Mouse (Mus musculus) gastrocnemius, postnatal 25 days (tissue): ENCODE data around the gene Hyal3. TPM values are rescaled to one million over a fixed set of nuclear protein-coding genes. Genes with fewer than 3 reads are reported as not detected.
A peak's percentile ranks its signal among the peaks of the same experiment; 100 is the strongest.

ENCODE experiments used
- DNase-seq: peaks from one replicate; pipeline ENCODE4 v3.0.0; 2022
- total RNA-seq, 2 experiments: library from RNA; stranded (reverse); gene quantifications; 1 replicate in 1 of 2; 2 replicates in 1 of 2; pipeline ENCODE4 v1.2.3; 2021

Gene Hyal3
- total RNA-seq, 2 experiments from 2014 or later, result 0.38 to 0.72 TPM

DNA sequence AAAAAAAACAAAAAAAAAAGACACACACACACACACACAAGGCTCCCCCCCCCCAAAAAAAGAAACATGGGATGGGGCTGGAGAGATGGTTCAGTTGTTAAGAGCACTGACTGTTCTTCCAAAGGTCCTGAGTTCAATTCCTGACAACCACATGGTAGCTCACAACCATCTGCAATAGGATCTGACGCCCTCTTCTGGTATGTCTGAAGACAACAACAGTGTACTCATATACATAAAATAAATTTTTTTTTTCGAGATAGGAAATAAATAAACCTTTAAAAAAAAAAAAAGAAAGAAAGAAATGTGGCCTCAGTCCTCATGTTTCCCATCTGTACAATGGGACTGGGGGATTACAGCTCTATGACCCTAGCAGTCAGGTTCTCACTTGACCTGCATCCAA lies 36.8 kb downstream of the Hyal3 start:
- no peak for DNase-seq

DNA sequence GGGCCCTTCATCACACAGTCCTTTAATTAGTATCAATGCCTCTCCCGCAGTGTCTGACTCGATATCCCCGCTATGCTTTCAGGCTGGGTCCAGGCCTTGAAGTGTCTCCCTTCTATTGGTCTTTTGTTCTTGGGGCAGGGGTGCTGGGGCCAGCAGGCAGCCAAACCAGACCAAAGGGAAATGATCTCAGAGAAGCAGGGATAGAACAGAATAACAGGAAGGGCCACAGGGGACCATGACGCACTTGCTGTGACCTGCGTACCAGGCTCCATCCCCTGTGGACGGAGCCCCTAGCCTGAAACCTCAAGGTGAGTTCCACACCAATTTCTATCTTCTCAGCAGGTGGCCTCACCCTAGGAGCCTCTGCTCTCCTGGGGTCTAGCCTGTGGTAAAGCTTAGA lies 37.5 kb downstream of the Hyal3 start:
- no peak for DNase-seq

DNA sequence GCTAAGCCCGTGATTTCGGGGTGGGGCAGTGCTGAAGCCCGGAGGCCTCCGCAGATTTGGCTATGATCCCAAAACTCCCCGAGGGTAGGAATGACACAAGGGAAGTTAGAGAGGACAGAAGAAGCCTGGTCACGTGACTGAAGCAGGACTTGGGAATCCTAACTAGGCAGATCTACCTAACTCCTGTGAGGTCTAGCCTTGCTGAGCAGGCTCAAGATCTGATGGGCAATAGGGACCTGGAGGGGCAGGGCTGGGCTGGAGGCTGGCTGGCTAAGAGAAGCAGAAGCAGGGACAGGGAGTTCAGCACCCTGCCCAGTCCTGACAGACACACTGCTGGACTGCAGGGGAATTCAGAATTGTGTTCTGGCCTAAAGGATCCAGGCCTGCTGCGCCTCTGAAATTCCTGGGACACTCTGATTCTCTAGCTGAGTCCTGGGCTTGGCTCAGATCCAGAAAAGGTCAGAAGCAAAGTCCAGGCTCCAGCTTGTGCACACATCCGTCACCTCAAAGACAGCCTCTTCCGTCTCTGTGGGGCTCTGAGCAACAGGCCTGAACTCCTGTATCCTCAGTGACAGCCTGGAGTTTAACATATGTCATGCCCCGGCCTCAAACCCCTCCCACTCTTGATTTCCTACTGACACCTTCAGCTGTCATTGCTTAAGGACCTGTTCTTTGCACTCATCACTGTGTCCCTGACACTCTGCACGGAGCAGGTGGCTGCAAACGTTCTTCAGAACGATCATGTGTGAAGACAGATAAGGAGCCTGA lies 38.3 kb downstream of the Hyal3 start:
- no peak for DNase-seq

DNA sequence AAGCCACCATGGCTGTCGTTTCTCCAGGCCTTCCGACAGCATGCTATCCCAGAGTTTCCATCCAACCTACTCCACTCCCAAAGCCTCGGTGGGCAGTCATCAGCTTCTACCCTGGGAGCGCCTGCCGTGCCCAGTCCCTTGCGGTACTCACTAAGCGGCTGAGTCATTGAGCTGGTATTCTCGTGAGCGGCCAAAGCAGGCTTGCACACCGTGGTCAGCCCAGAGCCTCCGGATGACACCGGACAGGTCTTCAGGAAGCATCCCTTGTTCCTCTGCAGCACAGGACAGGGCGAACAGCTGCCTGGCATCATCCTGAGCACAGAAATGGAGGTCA lies 38.9 kb downstream of the Hyal3 start:
- DNase-seq, result no peak

DNA sequence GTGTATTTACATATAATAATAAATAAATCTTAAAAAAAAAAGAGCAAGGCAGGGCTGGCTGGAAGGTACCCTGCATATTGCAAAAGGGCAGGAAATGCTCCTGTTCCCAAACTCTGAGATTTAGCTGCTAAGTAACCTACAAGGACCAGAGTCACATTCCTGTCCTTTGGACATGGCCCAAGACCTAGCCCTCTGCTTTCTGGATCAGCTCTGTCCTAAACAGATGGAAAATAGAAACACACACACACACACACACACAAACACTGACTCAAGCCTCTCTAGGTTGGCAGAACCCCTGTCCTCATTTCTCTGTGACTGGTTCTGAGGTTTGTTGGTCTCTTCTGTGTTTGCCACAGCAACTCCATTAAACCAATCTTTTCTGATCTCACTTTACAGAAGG lies 40.3 kb downstream of the Hyal3 start:
- DNase-seq, result no peak

DNA sequence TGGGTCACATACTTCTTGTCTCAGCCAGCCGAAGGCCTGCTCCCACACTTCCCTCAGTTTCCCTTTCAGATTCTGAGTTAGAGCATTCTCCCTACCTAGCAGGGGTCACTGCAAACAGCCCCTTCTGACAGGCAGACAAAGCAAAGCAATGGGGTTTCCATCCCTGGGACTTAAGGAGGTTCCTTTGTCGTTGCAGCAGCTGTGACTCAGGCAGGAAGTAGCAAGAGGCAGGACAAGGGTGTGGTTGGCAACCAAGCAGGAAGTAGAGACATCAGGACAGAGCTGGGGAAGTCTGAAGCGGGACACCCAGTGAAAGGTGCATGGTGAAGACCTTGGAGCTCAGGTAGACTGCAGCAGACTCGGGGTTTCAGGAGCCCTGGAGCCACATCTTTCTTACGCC lies 43.9 kb downstream of the Hyal3 start:
- DNase-seq, result peak; percentile 41

DNA sequence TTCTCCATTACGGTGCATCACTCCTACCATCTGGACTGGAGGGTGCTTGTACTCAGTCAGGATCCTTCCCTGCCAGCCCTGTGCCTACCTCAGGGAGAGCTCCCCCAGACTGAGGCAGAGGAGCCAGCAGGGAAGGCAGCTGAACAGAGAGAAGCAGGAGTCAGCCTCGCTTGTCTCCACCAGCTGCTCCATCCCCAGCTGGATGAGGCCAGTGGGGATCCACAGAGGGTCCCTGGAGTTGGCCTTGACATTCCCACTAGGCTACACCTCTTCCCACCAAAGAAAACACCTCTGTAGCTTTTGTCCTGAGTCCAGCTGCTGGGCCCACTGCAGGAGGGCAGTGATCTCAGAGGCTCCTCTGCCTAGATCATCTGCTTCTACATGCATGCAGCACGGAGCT lies 44.3 kb downstream of the Hyal3 start:
- no peak for DNase-seq

DNA sequence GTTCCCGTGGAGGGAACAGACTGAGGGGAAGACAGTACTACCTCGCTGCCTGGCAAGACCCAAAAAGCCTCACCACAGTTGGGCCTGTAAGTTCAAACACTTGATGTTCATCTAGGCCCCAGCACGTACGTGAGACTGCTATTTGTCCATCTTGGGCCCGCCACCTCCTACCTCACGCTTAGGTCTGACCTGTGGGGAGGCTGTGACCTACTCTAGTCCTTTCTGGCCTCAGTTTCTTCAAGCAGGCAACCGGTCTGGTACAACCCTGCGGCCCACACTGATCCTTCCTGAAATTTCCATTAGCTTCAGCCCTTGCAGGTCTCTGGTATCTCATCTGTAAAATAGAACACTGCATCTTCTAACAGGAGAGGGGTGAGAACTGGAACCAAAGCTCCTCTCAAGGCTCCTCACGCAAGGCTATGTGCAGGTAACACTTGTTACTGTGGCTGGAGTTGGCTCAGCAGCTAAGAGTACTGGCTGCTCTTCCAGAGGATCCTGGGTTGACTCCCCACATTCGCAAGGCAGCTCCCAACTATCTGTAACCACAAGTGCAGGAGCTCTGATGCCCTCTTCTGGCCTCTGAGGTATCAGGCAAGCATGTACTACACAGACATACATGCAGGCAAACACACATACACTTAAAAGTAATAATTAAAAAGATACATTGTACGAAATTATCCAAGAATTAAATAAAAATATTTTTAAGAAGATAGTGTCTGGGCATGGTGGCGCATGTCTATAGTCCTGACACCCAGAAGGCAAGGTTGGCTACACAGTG lies 44.9 kb downstream of the Hyal3 start:
- DNase-seq, result no peak

DNA sequence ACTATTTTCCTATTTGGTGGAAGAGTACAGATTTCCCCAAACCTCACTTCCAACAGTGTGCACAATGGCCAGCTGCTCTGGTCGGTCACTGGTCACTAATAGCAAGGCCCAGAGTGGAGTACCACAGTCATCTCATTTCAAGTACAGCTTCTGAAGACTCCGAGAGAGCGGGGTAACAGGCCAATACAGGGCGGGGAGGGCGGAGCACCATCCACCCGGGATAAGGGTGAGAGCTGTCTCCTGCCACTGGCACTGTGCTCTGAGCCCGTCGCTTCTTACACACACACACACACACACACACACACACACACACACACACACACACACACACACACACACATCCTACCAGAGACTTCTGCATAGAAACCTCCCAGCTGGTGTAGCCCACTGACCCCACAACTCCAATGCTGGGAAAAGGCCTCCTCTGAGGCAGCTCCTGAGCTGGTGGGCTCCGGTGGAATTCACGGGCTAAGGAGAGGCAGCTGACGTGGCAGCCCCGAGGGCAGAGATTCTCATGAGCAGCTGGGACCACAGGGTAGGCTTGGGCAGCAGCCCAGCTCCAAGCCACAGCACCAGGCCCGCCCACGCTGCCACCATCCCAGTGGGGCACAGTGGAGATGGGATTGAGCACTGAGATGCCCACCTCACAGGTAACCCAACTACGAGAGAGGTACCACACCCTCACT lies 45.7 kb downstream of the Hyal3 start:
- peak; percentile 10 for DNase-seq

DNA sequence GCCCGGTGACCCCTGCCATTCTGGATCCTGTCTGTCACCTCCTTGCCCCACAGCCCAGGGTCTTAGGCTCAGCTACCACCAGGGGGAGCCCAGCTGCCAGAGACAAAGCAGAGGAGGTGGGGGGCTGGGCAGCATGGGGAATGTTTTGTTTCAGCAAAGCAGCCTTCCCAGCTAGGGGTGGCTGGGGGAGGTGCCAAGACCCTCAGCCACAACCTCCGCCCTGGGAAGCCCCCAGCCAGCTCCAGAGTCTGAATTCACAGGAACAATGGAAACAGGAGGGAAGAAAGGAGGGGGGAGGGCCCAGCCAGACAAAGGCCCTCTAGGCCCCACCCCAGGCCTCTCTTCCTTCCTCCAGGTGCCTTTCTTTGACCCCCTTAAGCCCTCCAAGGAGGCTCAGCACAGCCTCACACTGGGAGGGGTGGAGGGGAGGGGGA lies 46.2 kb downstream of the Hyal3 start:
- peak; percentile 71 for DNase-seq

DNA sequence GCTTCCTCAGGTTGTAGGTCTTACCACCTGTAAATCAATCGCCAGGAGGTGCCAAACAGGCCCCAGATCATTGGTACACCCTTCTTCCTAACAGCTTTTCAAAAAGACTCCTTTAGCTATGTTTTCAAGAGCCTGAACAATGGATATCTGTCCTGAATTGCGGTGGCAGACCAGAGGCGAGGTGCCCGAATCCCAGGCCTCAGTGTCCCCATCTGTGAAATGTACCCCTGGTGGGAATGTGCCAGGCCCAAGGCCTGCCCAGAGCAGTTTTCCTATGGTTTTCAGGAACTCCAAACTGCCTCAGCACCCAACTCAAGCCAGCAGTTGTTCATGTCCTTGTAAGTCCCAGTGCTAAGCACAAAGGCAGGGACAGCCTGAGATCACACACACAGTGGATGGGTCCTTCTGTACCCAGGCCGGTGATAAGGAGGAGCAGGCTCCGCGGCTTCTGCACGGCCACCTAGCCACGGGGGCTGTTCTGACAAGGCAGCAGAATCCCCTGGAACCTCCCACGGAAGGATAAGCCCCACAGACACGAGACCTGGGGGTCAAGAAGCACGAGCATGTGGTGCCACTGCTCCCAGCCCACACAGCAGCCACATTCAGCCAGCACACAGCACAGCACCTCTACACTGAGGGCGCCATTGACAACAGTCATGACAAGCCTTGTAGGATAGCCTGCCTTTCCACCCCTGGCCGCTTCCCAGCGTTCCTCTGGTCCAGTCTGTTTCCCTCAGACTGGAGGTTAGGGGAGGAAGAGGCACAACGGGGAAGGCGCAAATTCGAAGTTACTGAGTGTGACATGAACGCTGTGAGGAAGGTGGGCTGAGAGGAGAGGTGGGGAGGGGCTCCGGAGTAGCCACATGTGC lies 47.0 kb downstream of the Hyal3 start:
- DNase-seq, result no peak

DNA sequence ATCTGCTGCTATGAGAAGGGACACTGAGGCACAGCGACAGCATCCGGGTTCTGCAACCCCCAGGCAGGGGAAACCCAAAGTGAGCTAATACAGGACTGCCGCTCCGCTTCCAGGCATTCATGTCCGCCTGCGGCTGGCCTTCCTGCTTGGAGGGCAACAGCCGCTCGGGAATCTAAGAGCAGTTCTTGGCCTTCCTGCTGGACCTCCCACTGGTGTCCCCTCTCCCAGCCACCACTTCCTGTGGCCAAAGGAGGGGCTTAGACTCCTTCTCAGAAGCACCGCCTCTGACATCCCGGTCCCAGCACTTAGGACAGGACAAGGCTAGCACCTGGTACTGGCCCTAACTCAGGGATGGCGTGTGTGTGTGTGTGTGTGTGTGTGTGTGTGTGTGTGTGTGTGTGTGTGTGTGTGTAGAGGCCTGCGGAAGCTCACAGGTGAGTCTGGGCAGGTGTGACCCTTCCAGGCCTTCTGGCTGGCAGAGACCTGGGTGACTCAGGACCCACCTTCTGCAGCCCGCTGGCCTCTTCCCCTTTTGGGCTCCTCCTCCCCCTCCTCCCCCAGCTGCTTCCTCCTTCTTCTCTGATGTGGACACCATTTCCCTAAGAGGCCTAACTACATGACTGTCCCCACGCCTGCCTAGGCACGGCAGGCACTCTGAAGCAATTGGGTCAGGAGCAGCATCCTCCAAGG lies 48.2 kb downstream of the Hyal3 start:
- peak; percentile 67 for DNase-seq

DNA sequence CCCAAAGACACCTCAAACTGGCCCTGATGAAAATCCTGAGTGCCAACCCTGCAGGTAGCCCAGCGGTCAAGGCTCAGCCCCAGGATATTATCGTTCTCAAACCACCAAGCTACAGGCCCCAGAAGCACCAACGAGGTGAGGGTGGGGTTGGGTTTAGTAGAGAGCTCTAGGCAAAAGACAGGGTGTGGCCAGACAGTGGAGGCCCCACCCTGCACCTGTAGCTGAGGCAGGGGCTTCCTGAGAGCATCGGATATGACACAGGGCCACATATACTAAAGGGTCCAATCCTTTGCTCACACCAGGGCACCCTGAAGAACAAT lies 48.8 kb downstream of the Hyal3 start:
- DNase-seq, result no peak

DNA sequence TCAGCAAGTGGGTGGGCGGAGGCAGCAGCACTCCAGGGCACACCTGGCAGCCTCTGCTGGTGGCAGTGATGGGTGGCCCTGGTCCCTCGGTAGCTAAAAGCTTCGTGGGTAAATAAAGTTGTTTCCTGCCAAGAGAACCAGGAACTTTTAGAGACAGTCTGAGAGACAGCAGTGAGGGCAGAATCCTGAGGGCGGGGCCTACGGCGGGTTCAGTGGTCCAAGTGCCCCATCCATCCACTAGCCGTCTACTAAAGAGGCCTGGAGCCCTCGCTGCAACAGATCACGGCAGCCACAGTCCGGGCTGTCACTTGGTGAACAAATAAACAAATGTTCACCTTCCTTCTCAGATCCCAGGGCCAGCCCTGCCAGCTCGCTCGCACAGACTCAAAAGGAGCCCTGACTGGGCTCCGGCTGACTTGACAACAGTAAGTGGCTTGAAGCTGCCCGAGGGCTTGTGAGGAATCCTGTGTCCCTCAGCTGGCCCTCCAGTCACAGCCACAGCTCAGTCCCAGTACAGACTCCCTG lies 49.3 kb downstream of the Hyal3 start:
- DNase-seq, result no peak

DNA sequence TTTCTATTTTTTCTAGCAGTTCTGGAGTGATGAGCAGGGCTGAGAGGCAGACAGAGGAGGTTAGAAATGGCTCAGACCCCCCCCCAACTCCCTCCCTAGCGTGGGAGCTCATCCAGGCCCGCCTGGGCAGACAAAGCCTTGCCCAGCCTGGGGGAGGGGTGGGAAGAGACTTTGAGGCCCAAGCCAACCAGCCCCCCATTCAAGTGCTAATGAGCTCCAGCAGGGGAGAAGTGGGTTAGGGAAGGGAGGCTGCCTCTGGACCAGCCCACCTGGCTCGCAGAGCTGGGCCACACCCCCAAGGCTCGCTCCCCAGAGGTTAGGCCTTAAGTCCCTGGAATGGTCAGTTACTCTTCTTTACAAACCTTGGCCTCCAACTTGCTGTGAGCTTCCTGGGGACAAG lies 50.0 kb downstream of the Hyal3 start:
- no peak for DNase-seq

DNA sequence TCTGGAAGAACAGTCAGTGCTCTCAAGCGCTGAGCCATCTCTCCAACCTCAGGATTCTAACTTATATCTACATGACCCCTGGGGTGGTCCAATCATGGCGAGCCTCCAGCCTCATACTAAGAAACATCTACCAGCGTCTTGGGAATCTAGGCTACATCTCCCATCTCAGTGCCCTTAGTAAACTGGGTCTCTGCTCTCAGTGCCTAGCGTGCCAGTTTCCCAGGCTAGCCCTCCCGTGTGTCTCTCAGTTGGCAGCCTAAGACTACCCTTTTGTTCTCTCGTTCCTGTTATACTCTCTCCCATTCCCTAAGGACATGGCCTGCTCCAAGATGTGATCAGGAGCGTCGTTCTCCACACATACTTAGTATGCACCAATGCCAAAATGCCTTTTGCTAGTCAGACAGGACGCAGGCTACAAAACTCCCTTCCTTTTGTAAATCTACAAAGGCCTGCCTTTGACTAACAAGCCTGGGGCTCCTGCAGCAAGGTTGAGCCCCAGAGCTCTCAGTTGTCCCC lies 50.8 kb downstream of the Hyal3 start:
- DNase-seq, result no peak

DNA sequence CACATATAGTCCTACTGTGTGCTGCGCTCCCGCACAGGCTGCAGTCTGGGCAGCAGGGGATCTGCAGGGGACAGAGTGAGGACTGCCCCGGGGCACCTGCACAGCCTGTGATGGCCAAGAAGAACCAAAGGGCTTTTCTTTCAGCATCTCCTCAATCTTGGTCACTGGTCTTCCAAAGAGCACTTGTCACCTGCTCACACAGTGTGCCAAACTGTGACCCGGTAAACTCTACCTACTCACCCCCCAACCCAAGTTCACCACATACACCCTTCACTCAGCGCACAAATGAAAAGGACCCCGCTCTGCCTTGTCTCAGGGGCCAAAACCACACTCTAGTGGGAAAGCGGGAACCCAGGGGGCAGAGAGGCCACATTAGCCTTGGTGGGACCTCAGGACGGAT lies 51.2 kb downstream of the Hyal3 start:
- DNase-seq, result no peak

DNA sequence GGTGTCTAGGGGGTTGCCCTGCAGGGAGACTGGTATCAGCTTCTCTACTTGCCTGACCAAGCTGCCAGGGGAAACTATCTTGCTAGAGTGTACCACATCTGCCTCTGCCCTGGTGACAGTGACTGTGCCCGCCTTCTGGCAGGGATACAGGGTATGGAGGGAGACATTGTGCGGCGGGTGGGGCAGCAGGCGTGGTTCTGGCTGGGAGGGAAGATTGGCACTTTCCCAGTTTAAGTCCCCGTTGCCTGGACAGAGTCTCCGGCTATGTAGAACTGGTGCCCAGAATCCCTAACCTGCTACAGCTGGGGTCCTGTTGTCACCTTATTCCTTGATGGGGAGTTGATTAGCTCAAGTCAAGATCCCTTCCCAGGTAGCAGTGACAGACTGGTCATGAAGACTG lies 51.9 kb downstream of the Hyal3 start:
- DNase-seq, result no peak

DNA sequence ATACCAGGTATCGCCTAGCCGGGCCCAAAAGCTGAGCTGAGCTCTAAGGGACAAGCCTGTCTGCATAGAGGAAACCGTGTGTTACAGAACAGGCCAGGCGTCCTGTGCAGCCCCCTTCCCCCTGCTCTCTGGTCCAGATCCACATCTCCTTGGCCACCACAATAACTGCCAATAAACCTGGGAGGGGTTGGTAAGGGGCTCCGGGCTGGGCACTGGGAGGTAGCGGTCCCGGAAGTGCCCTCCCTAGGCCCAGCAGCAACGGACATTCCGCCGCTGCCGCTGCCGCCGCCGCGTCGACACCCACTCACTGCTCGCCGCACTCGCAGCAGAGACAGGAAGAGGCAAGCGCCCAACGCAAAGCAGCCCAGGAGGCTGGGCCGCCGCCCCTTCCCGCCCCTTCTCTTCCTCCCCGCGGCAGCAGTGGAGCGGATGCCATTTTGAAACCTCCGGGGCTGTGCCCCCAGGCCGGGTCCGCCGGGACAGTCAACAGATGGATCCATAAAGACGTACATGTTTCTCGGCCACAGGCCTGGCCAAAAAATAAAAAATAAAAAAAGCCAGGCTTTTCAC lies 52.6 kb downstream of the Hyal3 start:
- DNase-seq, result peak; percentile 83

DNA sequence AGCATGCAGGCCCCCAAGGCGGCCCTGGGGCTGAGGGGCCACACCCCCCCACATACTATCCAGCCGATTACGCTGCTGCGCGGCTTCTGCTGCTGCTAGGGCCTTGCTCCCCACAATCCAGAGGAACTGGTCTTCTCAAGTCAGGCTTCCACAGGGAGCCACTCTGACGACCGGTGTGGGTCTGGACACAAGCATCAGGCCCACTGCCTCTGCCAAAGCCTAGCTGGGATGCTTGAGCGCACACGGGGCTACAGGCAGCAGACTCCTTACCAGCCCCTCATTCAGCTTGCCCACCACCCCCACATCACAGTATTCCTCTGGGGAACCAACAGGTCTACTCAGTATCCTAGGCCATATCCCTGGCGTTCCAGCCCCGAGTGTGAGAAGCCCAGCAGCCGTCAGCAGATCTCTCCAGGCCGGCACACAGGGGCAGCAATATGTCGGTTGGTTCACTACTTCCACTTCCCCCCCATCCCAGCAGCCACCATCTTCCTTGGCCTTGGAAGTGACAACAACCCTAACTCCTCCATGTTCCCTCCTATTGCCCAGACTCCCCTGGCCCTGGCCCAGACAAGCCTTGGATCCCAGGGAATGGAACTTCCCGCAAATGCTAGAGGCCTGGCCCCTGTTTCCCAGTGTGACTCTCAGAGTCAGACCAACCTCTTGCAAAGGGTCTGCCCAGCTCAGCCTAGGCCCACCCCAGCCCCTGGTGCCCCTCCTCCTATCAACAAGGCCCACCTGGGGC lies 53.2 kb downstream of the Hyal3 start:
- DNase-seq, result peak; percentile 54
